Mouse (Mus musculus) ES-CJ7 (cell line): ENCODE measurements around the gene Mrps34.

Experiments used
- DNase-seq: peaks from one replicate; pipeline ENCODE4 v3.0.0; 2011; ENCODE audit warnings: low read depth, low spot score

Gene Mrps34

DNA sequence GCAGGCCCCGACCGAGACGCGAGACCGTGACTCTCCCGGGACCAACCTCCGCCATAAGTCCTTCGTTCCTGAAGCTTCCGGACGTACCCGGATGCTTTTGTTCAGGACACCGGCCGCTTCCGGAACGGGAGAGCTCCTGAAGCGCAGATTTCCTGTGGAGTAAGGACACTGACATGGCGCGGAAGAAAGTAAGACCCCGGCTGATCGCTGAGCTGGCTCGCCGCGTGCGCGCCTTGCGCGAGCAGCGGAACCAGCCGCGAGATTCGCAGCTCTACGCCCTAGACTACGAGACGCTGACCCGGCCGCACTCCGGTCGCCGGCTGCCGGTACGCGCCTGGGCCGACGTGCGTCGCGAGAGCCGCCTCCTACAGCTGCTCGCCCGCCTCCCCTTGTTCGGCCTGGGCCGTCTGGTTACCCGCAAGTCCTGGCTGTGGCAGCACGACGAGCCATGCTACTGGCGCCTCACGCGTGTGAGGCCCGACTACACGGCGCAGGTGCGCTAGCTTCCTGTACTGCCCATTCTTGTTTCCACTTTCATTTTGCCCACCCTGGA, at the start of gene Mrps34, which contains the start of gene Eme2:
Mrps34 (plus strand) TSS at position 122 of the 553 bp plus-strand sequence.
Eme2 (minus strand) TSS at position 93 of the 553 bp plus-strand sequence.
- peak; percentile 90 for DNase-seq

- no peak for DNase-seq
Observed at GRCm38 (mm10) chr17:24847386-24847785, 47.5 kb upstream of the Mrps34 start.

DNA sequence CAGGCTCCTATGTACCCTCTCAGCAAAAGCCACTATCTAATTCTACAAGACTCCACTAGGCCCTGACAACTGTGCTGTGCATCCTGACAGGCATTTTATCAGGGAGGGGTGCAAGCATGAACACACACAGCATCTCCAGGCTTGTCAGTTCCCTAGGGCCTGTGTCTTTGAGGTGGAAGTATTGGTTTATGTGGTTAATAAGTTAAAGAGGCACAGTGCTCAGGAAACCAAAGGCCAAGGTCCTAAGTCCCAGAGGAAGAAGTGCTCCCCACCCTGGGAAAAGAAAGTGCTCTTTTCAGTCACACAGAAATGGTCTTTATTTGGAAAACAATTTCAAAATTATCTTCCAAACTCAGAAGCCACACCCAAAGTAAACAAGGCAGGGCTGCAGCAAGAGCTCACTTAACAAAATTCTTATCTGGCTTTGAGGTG, 46.3 kb upstream of the Mrps34 start:
- DNase-seq: no peak

- DNase-seq: no peak
Observed at GRCm38 (mm10) chr17:24849733-24850064, 45.2 kb upstream of the Mrps34 start.

GRCm38 (mm10) chr17:24850065-24850772, 44.7 kb upstream of the Mrps34 start, which contains the start of gene Fahd1:
Gene Fahd1 (minus strand): TSS chr17:24850364.
- peak; percentile 99 for DNase-seq

DNA sequence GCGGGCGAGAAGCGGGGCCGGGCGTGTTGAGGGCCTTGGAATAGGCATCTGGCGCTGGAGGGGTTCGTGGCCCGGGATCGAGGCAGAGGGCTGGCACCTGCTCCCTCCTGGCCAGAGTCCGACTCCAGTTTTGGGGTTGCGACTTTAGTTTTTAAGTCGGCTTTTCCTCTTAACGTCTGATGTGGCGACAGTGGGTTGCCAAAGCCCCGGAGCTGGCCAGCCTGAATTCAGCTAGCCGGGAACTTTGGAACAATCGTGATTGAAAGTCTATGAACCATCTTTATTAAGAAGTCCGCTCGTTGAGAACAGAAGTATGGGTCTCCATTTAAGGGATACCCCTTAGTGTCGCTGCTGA, 44.2 kb upstream of the Mrps34 start:
- DNase-seq: no peak

DNA sequence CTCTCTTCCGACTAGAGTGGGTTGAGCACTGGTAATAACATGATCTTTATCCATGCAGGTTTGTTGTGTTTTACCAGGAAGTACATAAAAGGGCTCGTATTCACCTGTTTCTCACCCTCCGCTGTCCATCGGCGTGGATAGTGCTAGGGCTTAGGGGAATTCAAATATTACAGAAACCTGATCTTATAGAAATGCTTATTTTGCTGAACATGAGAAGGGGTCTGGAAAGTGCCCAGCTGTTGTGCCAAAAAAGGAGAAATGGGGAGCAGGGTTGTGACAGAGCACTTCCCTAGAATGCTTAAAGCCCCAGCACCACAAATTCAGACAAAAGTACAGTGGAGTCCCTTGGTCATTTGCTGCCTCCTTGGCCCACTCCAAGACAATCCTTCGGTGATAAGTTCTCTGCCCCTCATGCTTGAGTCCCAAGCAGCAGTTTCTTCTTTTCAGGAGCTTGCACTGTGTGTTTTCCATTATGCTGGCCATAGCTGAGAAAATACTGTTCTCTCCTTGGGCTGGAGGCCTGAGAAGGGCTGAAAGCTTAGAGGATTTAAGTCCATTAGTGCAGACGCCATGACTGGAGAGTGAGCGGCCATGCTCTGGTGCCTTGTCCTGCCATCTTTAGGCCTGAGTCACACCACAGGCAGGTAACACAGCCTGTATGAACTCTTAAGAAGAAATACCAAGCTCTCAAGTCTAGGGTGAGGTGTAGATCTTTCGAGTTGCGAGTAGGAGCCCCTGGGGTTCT, 43.4 kb upstream of the Mrps34 start:
- no peak for DNase-seq

DNA sequence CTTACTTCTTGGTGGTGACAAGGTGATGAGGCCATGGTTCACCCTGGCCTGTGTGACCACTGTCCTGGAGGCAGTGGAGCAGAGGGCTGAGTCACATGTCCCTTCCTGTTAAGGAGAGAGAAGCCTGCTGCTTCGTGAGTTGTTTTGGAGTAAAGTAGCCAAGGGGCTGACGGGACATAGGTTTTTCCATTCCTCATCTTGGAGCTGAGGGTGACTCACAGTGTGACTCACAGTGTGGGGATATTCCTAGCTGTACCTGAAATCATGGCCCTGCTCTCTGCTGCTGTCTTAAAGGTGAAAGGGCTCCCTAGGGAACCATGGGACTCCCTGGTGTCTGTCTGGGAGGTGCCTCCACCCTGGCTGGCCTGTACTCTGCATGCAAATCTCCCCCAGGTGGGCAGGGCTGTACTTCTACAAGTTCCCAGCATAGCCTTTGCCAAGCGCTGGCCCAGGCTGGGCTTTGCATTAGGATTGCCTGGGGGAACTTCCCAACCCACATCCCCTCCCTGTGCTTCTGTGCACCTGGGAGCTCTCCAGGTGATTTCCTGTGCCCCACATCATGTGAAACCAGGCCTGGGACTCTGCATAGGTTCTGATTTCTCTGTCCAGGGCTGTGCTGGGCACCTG, 39.0 kb upstream of the Mrps34 start:
- DNase-seq: no peak

DNA sequence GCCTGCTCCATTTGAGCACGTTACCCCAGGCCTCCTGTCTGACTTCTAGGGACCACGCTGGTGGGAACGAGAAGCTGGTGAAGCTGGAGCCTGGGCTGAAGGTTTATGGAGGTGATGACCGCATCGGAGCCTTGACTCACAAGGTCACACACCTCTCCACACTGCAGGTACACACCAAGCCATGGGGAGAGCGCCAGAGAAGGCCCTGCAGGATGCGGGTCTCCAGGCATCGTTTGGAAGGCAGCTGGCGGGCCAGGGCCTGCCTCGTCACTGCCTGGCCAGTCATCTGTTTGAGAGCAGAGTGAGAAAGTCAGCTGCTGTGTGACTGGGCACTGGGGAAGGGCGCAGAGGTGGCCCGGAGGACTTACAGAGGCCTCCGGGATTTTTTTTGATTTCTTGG, 38.3 kb upstream of the Mrps34 start:
- DNase-seq: no peak

DNA sequence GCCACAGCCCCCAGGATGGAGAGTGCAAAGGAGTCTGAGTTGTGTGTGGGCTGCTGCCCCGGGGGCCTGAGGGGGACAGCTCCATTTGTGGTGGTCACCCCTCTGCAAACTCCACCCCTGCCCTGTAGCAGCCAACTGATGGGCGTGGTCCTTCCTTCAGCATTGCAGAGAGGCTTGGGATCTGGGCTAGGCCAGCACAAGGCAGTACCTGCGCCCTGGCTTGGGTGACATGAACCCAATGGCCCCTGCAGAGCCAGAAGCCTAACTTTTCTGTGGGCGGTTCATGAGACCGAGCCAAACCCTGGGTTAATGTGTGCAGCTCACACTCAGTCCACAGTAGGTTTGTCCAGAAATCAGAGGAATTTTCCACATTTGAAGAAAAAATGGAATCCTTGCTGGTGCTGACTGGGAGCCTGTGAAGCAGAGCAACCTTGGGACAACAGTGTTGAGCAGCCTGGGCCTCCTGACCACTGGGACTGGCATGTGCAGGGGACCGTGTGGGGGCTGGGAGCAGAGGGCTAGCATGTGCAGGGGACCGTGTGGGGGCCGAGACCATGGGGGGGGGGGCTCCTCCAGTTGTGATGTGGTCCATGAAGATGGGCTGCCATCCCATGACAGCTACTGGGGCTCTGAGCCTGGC, 37.0 kb upstream of the Mrps34 start:
- no peak for DNase-seq

DNA sequence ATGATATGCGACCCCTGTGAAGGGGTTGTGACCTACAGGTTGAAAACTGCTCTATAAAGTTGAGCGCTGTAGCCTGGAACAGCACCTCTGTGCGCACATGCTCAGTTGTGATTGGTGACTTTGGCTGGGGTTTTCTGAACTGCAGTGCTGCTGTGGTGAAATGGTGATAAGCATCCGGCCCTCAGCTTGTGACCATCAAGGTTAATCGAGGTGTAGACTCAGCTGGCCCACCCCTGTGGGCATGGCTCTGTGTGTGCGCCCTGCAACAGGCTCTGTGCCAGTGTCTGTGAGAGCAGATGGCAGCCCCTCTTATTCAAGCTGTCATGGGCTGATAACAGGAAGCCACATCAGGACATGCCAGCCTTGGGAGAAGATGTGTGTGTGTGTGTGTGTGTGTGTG, 35.9 kb upstream of the Mrps34 start:
- no peak for DNase-seq

DNA sequence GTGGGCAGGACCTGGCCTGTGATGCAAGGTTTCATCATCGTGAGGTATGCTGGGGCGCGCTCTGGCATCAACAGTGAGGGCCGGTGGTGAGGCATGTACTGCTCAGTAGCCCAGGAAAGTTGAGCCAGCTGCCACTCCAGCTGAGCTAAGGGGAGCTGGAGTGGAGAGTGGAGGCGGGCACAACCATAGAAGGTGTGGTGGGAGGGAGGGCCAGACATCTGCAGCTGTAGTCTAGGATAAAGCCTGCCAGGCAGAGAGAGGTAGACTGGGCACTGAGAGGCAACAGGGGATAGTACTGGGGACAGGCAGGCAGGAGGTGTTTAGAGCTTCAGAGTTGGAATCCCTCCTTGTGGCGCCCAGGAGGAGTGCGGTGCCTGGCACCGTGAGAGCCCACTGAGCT, 34.8 kb upstream of the Mrps34 start:
- DNase-seq: no peak

- DNase-seq: no peak
Observed at GRCm38 (mm10) chr17:24861785-24862184, 33.1 kb upstream of the Mrps34 start.

DNA sequence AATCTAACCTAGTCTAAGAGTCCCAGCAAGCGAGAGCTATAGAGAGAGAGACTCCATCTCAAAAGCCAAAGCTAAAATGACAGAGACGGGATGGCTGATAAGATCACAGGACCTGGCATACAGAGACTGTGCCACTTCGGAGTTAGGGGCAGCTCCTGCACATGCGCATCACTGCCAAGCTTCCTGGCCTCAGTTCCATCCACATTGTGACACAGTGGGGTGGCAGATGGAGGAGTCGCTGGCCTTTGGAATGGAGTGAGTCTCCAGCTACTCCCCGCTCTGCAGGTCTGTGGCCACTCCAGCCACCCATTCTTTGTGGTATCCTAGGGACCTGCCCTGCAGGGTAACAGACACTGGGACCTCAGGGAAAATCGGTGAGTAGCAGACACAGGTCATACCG, 29.1 kb upstream of the Mrps34 start, which contains the start of gene Igfals:
Igfals (plus strand) TSS at position 222 of the 400 bp plus-strand sequence.
- DNase-seq: no peak

DNA sequence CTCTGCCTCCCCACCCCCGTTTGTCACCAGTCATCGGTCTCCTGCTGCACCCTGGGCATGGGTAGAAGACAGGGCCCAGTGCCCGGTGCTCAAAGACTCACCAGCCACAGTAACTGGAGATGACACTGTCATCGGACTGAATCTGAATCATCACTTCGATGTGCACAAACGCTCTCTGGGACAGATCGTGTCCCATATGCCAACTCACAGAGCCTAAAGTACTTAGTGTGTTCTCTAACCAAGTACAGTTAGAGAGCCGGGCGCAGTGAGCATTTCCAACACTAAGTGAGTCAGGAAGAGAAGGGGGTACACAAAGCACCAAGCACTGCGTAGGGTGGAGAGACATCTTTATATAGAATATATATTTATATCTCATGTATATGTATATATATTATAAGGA, 27.0 kb upstream of the Mrps34 start:
- no peak for DNase-seq

DNA sequence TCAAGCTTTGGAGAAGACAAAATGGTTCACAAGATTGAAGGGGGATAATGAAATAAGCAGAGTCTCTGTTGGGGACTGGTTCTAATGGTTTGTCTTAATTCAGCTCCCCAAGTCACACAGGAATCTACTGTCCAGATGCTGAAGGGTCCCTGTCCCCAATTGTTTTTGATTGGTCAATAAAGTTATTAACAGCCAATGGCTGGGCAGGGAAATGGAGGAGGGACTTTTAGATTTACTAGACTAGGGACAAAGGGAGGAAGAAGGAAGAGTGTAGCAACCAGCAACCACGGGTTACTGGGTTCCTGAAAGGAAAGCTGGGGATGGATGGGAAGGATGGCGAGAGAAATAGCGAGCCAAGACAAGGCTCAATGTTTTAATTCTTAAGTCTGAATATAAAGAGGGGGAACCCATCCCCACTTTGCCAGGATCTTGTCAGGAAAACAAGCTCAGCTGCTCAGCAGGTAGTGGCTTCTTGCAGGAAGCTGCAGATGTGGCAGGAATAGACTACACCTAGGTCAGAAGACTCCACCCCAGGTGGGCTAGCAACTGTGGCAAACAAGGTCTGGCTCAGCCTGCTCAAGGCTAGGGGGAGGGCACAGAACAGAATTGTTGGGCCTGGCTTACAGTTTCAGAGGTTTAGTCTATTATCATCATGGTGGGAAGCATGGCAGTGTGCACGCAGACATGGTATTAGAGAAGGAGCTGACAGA, 21.1 kb upstream of the Mrps34 start:
- peak; percentile 79 for DNase-seq

- peak; percentile 92 for DNase-seq
Observed at GRCm38 (mm10) chr17:24874405-24874745, 20.5 kb upstream of the Mrps34 start.

- no peak for DNase-seq
Observed at GRCm38 (mm10) chr17:24874989-24875388, 19.9 kb upstream of the Mrps34 start.

GRCm38 (mm10) chr17:24877336-24878116, 17.4 kb upstream of the Mrps34 start:
- no peak for DNase-seq

DNA sequence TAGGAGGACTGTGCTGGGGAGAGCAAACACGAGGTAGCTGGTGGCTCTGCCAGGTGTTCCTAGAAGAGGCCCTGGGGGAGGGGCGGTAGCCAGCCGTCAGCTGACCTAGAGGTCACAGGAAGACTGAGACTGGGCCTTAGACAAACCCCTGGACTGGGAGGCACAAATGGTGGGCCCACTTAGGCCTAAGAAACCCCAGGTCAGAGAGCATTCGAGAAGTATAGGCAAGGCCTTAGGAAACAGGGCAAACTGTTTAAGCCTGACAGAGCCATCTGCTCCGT, 16.9 kb upstream of the Mrps34 start:
- peak; percentile 45 for DNase-seq

GRCm38 (mm10) chr17:24878531-24878930, 16.4 kb upstream of the Mrps34 start:
- no peak for DNase-seq
